Mouse (Mus musculus) embryonic facial prominence, embryonic 12.5 days (tissue): ENCODE data around the gene Cacng5. TPM values are rescaled to one million over a fixed set of nuclear protein-coding genes. Genes with fewer than 3 reads are reported as not detected.

Source experiments
- ATAC-seq: fragments of 200-750 bp; cut with Nextera tagmentation; 2 replicates; pipeline ENCODE4 v1.8.0; 2017; ENCODE audit not compliant: insufficient number of reproducible peaks, insufficient read depth, low FRiP score, low TSS enrichment
- H3K27ac ChIP-seq: fragments of 300-500 bp; sonication (generic); 2 replicates; pipeline ENCODE4 v1.5.1; 2016; ENCODE audit warnings: mild to moderate bottlenecking
- H3K27me3 ChIP-seq: fragments of 300-500 bp; sonication (generic); 2 replicates; pipeline ENCODE4 v1.6.1; 2016; ENCODE audit warnings: mild to moderate bottlenecking, moderate library complexity
- H3K36me3 ChIP-seq: fragments of 300-500 bp; sonication (generic); 2 replicates; pipeline ENCODE4 v1.6.1; 2016; ENCODE audit warnings: mild to moderate bottlenecking
- H3K4me1 ChIP-seq: fragments of 300-500 bp; sonication (generic); 2 replicates; pipeline ENCODE4 v1.6.1; 2016
- H3K4me2 ChIP-seq: fragments of 300-500 bp; sonication (generic); replicated peaks from 2 replicates; pipeline ENCODE4 v1.6.1; 2016; ENCODE audit warnings: mild to moderate bottlenecking, moderate library complexity
- H3K4me3 ChIP-seq: fragments of 300-500 bp; sonication (generic); 2 replicates; pipeline ENCODE4 v1.5.1; 2016; ENCODE audit warnings: mild to moderate bottlenecking
- H3K9ac ChIP-seq: fragments of 300-500 bp; sonication (generic); 2 replicates; pipeline ENCODE4 v1.6.1; 2016; ENCODE audit warnings: mild to moderate bottlenecking, moderate library complexity
- H3K9me3 ChIP-seq: fragments of 300-500 bp; sonication (generic); 2 replicates; pipeline ENCODE4 v1.6.1; 2016; ENCODE audit warnings: mild to moderate bottlenecking, moderate library complexity
- WGBS: fragments of 180-500 bp; shearing (Covaris S2); methylation state at CpG from one replicate; pipeline ENCODE4 v1.1.7; 2016; 5-methylcytosine and 5-hydroxymethylcytosine counted together
- polyA plus RNA-seq: library from polyadenylated mRNA; unstranded; fragments of >200 nt; fragmentation: Nextera tagmentation; extraction: Ambion mirVana; gene quantifications from 2 replicates; pipeline ENCODE4 v1.2.1, GENCODE M21; 2016

Gene Cacng5
- polyA plus RNA-seq, 1 experiment from 2014 or later: 0.64 TPM

- H3K36me3 ChIP-seq: no peaks in the 10 kb centered on the region
- no peak overlapping the region for H3K4me3 ChIP-seq
- 87% methylated on average over 18 of the region's 18 CpGs for WGBS
- ATAC-seq: no peak
- no peak overlapping the region for H3K4me2 ChIP-seq
- no peaks in the 10 kb centered on the region for H3K4me1 ChIP-seq
- no peaks in the 10 kb centered on the region for H3K9me3 ChIP-seq
- no peaks in the 10 kb centered on the region for H3K27me3 ChIP-seq
- H3K27ac ChIP-seq: no peak overlapping the region
- H3K9ac ChIP-seq: no peak overlapping the region
These were observed 38.9 kb downstream of the Cacng5 start for GRCm38 (mm10) chr11:107875861-107876494.

- WGBS: 67% methylated on average over 6 of the region's 6 CpGs
- no peak overlapping the region for H3K4me3 ChIP-seq
- H3K4me1 ChIP-seq: no peaks in the 10 kb centered on the region
- H3K4me2 ChIP-seq: no peak overlapping the region
- no peak overlapping the region for H3K9ac ChIP-seq
- no peak overlapping the region for H3K27ac ChIP-seq
- H3K9me3 ChIP-seq: no peaks in the 10 kb centered on the region
- H3K27me3 ChIP-seq: no peaks in the 10 kb centered on the region
- no peak for ATAC-seq
- H3K36me3 ChIP-seq: no peaks in the 10 kb centered on the region
These were observed 42.1 kb downstream of the Cacng5 start for GRCm38 (mm10) chr11:107872743-107873142.

- H3K36me3 ChIP-seq: no peaks in the 10 kb centered on the region
- no peak for ATAC-seq
- no peak overlapping the region for H3K27ac ChIP-seq
- no peak overlapping the region for H3K4me3 ChIP-seq
- 80% methylated on average over 8 of the region's 8 CpGs for WGBS
- no peaks in the 10 kb centered on the region for H3K4me1 ChIP-seq
- no peak overlapping the region for H3K9ac ChIP-seq
- no peak overlapping the region for H3K4me2 ChIP-seq
- H3K27me3 ChIP-seq: no peaks in the 10 kb centered on the region
- no peaks in the 10 kb centered on the region for H3K9me3 ChIP-seq
These were observed 47.3 kb downstream of the Cacng5 start for GRCm38 (mm10) chr11:107867509-107867908.

- Histone ChIP-seq H3K36me3 (no peaks in the 10 kb centered on the region), H3K9ac (no peak overlapping the region), H3K4me2 (no peak overlapping the region), H3K4me3 (no peak overlapping the region), H3K4me1 (no peaks in the 10 kb centered on the region), H3K27me3 (no peaks in the 10 kb centered on the region), H3K9me3 (no peaks in the 10 kb centered on the region), H3K27ac (no peak overlapping the region)
- ATAC-seq: no peak
- 19% methylated on average over 7 of the region's 7 CpGs for WGBS
These were observed 49.7 kb downstream of the Cacng5 start for GRCm38 (mm10) chr11:107865128-107865527.

DNA sequence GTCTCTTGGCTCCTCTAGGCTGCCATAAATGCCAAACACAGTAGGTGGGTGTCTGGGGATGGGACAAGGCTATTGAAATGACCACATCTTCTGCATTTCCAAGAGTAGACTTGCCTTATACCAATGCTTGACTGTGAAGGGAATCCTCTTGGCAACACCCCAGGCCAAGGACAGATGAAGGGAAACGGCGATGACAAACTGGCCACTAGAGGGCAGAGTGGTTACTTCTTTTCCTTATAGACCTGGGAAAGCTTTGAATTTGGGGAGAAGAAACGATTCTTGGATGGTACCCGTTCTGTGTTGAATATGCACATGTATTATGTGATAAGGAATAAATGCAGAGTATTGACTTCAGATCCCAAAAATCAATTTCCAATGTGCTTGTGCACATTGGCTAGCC is 50.8 kb downstream of the Cacng5 start:
- Histone ChIP-seq H3K36me3 (no peaks in the 10 kb centered on the region), H3K4me2 (no peak overlapping the region), H3K9ac (no peak overlapping the region), H3K9me3 (no peaks in the 10 kb centered on the region), H3K4me3 (no peak overlapping the region), H3K27ac (no peak overlapping the region), H3K4me1 (no peaks in the 10 kb centered on the region), H3K27me3 (no peaks in the 10 kb centered on the region)
- no peak for ATAC-seq
- 12% methylated on average over 4 of the region's 4 CpGs for WGBS

GRCm38 (mm10) chr11:107861738-107862137 is 53.1 kb downstream of the Cacng5 start:
- no peaks in the 10 kb centered on the region for H3K9me3 ChIP-seq
- no peaks in the 10 kb centered on the region for H3K36me3 ChIP-seq
- no peak overlapping the region for H3K4me3 ChIP-seq
- H3K27me3 ChIP-seq: no peaks in the 10 kb centered on the region
- no peak overlapping the region for H3K9ac ChIP-seq
- H3K27ac ChIP-seq: no peak overlapping the region
- no peak overlapping the region for H3K4me2 ChIP-seq
- 73% methylated on average over 5 of the region's 5 CpGs for WGBS
- no peaks in the 10 kb centered on the region for H3K4me1 ChIP-seq
- no peak for ATAC-seq

DNA sequence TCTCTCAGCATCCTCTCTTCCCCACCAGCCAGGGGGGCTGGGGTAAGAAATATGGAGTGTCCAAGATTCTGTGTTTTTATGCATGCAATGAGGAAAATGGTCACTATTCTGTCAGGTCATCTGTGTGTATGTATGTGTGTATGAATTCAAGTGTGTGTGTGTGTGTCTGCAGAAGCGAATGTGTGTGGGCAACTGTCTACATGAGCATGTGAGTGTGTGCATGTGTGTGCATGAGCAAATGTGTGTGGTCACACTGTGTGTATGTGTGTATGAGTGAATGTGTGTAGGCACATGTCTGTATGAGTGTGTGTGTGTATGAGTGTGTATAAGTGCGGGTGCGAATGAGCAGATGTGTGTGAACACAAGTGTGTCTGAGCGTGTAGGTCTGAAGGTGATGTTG is 55.0 kb downstream of the Cacng5 start:
- Histone ChIP-seq H3K9ac (no peak overlapping the region), H3K9me3 (no peaks in the 10 kb centered on the region), H3K4me2 (no peak overlapping the region), H3K4me1 (no peaks in the 10 kb centered on the region), H3K27me3 (no peaks in the 10 kb centered on the region), H3K36me3 (no peaks in the 10 kb centered on the region), H3K4me3 (no peak overlapping the region), H3K27ac (no peak overlapping the region)
- no peak for ATAC-seq
- 95% methylated on average over 4 of the region's 4 CpGs for WGBS

GRCm38 (mm10) chr11:107859288-107859687 is 55.6 kb downstream of the Cacng5 start:
- Histone ChIP-seq H3K27ac (no peak overlapping the region), H3K36me3 (no peaks in the 10 kb centered on the region), H3K9me3 (no peaks in the 10 kb centered on the region), H3K4me3 (no peak overlapping the region), H3K27me3 (0 out of 2 replicates have a peak, but pooled peaks cover 3% of the 10 kb centered on the region), H3K9ac (no peak overlapping the region), H3K4me2 (no peak overlapping the region), H3K4me1 (no peaks in the 10 kb centered on the region)
- WGBS: 27% methylated on average over 7 of the region's 7 CpGs
- no peak for ATAC-seq

DNA sequence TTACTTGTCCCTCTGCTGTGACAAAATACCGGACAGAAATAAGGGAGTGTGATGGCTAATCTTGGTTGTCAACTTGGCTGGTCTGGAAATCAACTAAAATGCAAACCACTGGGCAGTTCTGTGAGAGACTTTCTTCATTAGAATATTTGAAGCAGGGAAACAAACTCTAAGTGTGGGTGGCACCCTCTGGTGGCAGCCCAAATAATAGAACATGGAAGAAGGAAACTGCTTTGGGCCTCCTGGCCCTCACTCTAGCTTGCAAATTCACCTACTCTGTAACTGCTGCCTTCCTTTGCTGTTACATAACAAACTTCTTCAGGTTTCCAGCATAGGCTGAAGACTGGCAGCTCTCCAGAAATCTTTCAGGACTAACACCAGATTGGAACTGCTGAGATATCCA is 61.8 kb downstream of the Cacng5 start:
- Histone ChIP-seq H3K4me1 (no peaks in the 10 kb centered on the region), H3K9ac (no peak overlapping the region), H3K4me2 (no peak overlapping the region), H3K27me3 (0 out of 2 replicates have a peak, but pooled peaks cover 3% of the 10 kb centered on the region), H3K27ac (no peak overlapping the region), H3K4me3 (no peak overlapping the region), H3K9me3 (no peaks in the 10 kb centered on the region), H3K36me3 (no peaks in the 10 kb centered on the region)
- no peak for ATAC-seq
- WGBS: 44% methylated on average over 1 of the region's 1 CpGs

GRCm38 (mm10) chr11:107849621-107850020 is 65.2 kb downstream of the Cacng5 start:
- H3K9ac ChIP-seq: no peak overlapping the region
- ATAC-seq: no peak
- H3K27me3 ChIP-seq: 0 out of 2 replicates have a peak, but pooled peaks cover 2% of the 10 kb centered on the region
- no peak overlapping the region for H3K27ac ChIP-seq
- WGBS: 49% methylated on average over 10 of the region's 10 CpGs
- no peaks in the 10 kb centered on the region for H3K9me3 ChIP-seq
- H3K4me2 ChIP-seq: no peak overlapping the region
- no peaks in the 10 kb centered on the region for H3K4me1 ChIP-seq
- no peak overlapping the region for H3K4me3 ChIP-seq
- no peaks in the 10 kb centered on the region for H3K36me3 ChIP-seq

- no peak for ATAC-seq
- H3K4me1 ChIP-seq: no peaks in the 10 kb centered on the region
- 88% methylated on average over 1 of the region's 1 CpGs for WGBS
- H3K27me3 ChIP-seq: no peaks in the 10 kb centered on the region
- no peak overlapping the region for H3K4me3 ChIP-seq
- H3K9me3 ChIP-seq: no peaks in the 10 kb centered on the region
- H3K27ac ChIP-seq: no peak overlapping the region
- H3K36me3 ChIP-seq: no peaks in the 10 kb centered on the region
- no peak overlapping the region for H3K9ac ChIP-seq
- no peak overlapping the region for H3K4me2 ChIP-seq
These were observed 70.7 kb downstream of the Cacng5 start for GRCm38 (mm10) chr11:107844175-107844574.

GRCm38 (mm10) chr11:107833351-107834040 is 81.4 kb downstream of the Cacng5 start:
- H3K36me3 ChIP-seq: no peaks in the 10 kb centered on the region
- no peak overlapping the region for H3K4me2 ChIP-seq
- no peak overlapping the region for H3K27ac ChIP-seq
- H3K27me3 ChIP-seq: no peaks in the 10 kb centered on the region
- H3K9me3 ChIP-seq: no peaks in the 10 kb centered on the region
- no peak for ATAC-seq
- H3K4me3 ChIP-seq: no peak overlapping the region
- 71% methylated on average over 7 of the region's 7 CpGs for WGBS
- H3K4me1 ChIP-seq: no peaks in the 10 kb centered on the region
- no peak overlapping the region for H3K9ac ChIP-seq
